Mouse (Mus musculus) mouse embryonic stem cell (cell line): ENCODE measurements around the gene Neurl1a.

Experiments used
- in situ Hi-C, 2 experiments: fragments of 300-500 bp; cut with MboI; formaldehyde crosslinking; loops; 1 replicate in 1 of 2; 3 replicates in 1 of 2; pipeline ENCODE4 v1.14.3; 2019 to 2020; ENCODE audit warnings: low sequenced_read_pairs in 2 of 2, low pct_unique_long_range_greater_than_20kb in 1 of 2, mixed read lengths in 1 of 2; ENCODE audit not compliant: unreplicated experiment in 1 of 2

Gene Neurl1a

DNA sequence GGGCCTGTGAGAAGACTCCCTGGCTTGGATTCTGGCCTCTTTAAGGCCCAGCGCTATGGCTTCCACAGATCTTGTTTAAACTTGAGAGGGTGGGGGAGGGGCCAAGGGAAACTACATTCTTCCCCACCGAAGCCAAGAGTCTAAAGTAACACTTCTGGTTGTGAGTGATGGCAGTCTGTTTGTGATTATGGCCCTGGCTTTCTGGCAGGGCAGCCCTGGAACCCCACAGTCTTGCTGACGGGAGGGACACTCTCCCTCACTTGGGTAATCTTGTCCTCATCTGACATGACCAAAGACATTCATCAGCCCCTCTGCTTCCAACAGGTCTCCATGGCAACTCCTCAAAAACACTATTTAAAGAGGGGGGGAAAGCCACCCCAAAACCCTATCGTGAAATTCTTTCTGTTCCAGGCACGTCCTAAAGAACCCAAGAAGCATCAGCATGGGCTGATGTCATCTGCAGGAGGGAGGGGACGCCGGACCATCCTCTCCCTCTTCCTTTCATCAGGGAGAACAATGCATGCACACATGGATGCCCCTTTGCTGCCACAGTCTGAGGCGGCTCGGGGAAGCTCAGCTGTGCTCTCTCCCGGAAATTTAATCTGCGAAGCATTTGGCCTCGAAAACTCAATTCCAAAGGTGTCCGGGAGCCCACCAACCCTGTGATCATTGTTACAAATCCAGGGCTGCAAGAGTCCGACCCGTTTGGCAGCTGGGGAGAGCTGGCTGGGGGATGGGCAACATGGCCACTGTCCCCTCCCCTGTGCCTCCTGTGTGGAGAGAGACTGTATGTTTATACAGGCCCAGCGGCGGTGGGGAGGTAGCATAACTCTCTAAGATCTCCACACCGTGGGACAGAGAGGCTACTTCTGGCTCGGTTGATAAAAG is 122.9 kb downstream of the Neurl1a start:
- in situ Hi-C loops, result no loop called here

GRCm38 (mm10) chr19:47302191-47302852 is 123.7 kb downstream of the Neurl1a start:
- in situ Hi-C loops, result no loop called here

DNA sequence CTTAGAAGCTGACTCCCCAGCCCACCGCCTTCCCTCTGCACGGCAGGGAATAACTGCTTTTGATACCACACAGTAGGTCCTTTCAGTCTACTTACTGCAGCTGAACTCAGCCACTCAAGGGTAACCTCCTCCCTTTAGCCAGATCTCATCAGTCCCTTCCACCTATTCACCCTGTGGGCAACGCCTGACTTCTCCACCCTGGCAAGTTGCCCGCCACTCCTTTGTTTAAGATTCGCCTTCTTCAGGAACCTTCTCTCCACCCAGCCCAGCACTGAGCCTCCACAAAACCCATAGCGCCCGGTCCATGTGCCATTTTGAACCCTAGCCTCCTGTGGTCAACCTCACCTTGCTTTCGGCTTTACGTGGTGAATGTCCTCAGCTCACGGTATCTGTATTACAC is 124.5 kb downstream of the Neurl1a start:
- in situ Hi-C loops, result no loop called here

- in situ Hi-C loops, result no loop called here
These were observed 125.6 kb downstream of the Neurl1a start for GRCm38 (mm10) chr19:47304170-47304745.

DNA sequence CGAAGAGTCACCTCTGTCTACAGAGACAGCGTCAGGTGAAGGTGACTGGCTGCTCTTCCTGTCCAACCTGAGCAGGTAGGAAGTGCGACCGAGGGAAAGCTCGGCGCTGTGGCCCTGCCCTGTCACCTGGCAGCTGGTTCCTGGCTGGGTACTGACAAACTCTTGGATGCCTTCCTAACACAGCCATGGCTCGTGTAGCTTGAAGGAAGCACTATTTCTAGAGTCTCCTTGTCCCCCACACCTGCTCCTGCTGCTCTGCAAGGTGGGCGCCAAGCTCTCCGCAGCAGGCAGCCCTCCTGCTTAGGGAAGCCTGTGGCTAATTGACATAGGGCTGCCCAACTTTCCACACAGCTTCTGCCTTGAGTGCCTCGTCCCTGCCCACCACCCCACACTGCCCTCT is 126.8 kb downstream of the Neurl1a start:
- in situ Hi-C loops, result no loop called here

DNA sequence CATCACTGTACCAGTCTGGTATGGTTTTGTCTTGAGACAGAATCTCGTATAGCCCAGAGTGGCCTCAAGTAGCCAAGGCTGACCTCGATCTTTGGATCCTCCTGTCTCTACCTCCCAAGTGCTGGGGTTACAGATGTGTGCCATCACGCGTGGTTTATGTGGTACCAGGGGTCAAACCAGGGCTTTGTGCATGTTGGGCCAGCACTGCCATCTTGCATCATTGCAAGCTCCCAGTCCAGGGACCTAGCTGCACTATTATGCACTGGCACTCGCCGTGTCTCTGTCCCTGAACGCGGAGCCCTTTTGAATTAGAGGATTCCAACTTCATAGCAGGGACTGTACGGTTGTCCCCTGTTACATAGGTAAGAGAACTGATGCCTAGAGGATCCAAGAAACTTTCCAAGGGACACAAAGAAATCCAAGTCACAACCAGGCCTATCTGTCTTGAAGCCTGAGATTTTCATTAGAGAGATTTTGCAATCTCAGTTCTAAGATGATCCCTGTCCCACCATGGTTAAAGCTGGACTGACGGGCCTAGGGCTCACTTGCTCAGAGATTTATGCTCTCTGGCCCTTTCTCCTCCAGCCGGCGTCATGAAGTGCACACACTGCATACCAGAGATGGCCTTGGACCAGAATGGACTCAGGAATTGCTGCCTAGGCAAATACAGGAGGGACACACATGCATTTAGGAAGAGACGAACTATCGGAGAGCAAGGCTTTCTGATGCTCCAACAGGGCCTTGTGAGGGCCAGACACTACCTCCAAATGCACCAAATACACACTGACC is 127.7 kb downstream of the Neurl1a start:
- in situ Hi-C loops, result no loop called here

DNA sequence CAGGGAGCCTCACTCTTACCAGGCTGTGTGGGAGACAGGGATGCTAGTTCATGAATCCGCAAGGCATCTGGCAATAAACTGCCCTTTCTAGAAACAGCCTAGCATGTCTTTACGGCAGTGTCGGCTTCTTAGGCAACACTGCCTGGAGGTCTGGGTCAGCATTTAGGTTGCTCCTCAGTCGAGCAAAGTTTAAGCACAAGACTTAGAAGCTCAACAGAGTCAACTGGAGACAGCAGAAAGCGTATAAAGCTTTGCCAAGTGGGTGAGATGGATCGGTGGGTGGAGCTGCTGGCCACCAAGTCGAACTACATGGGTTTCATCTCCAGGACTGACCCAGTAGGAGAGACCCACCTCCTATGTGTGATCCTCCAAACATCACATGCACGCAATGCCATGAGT is 128.3 kb downstream of the Neurl1a start:
- in situ Hi-C loops, result no loop called here
